Mouse (Mus musculus) monocyte, adult 5-6 weeks (primary cell): Measurements from ENCODE around the gene Trp53. TPM values are rescaled to one million over a fixed set of nuclear protein-coding genes. Genes with fewer than 3 reads are reported as not detected.
A peak's percentile ranks its signal among the peaks of the same experiment; 100 is the strongest.
"Not testable (repeated sequence)": the region's sequence is repeated elsewhere in the genome, so short reads cannot be mapped to it uniquely, and the experiment has no call there.

Experiments used
- ATAC-seq: fragments of 153-309, 156-312 bp; replicated peaks from 2 replicates; pipeline ENCODE4 v1.8.0; 2017; ENCODE audit warnings: mild to moderate bottlenecking; ENCODE audit not compliant: low TSS enrichment, insufficient number of reproducible peaks, severe bottlenecking, poor library complexity, low FRiP score
- total RNA-seq: library from RNA; stranded (forward); fragments of 200-1000, 200-491, 200-594 nt; gene quantifications from 3 replicates; pipeline ENCODE4 v1.2.3, GENCODE M21; 2017

The Trp53 gene
- total RNA-seq, 1 experiment from 2014 or later, result 11.9 TPM

DNA sequence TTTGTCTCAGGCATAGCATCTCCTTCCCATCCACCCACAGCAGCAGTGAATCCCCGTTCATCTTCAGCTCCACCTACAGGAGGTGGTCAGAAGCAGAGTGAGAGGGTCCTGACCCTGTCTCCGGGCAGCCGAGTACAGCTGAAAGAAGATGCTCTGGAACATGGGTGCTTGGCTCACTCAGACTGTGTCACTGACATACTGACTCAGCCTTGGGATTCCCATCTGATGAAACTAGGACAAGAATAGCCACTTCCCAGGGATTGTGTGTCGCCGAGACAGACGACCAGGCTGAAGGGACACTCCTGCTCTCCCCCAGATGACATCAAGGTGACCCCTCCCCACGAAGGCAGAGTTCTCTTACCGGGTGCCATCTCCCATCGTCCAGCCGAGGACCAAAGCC, 36.6 kb downstream of the Trp53 start:
- ATAC-seq, result no peak

DNA sequence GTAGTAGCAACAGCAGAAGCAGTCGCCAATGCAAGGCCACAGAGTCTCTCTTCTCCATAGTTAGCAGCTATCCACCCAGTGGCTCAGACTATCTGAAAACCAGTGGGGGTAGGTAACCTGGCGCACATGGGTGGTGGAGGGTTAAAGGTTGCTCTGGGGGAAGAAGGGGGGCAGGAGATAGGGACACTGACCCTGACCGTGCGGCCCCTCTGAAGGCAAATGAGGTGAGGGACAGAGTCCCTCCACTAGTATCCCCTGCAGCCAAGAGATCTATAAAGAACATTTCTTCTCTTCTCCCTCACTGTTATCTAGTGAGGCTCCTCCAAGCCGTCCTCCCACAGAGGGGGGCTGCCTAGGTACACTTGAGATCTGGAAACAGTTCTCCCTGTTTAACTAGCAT, 37.6 kb downstream of the Trp53 start, which contains the start of gene Shbg:
Shbg (minus strand) TSS at position 101 of the 400 bp plus-strand sequence.
- no peak for ATAC-seq

DNA sequence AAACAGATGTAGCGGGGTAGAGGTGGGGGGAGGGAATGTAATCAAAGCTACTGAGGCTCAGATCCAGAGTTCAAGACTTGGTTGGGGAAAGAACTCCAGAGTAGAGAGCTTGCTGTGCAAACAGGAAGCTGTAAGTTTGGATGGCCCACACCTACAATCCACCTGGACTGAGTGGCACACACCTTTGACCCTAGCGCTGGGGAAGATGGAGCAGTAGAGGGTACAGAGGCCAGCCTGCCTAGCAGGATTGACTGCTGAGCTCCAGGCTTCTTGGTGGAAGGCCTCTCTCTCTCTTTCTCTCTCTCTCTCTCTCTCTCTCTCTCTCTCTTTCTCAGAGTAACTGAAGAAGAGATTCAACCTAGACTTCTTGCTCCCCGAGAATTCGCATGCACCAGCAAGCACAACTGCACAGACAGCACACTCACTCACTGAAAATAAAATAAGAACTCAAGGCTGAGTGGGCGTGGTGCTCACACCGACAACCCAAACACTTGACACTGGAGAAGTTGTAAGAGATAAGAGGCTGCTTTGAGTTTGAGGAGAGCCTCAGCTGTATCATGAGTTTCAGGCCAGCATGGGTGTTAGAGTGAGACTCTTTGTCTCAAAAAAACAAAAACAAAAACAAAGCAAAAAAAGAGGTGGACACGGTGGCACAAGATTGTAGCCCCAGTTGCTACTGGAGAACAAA, 40.4 kb downstream of the Trp53 start:
- ATAC-seq, result no peak

DNA sequence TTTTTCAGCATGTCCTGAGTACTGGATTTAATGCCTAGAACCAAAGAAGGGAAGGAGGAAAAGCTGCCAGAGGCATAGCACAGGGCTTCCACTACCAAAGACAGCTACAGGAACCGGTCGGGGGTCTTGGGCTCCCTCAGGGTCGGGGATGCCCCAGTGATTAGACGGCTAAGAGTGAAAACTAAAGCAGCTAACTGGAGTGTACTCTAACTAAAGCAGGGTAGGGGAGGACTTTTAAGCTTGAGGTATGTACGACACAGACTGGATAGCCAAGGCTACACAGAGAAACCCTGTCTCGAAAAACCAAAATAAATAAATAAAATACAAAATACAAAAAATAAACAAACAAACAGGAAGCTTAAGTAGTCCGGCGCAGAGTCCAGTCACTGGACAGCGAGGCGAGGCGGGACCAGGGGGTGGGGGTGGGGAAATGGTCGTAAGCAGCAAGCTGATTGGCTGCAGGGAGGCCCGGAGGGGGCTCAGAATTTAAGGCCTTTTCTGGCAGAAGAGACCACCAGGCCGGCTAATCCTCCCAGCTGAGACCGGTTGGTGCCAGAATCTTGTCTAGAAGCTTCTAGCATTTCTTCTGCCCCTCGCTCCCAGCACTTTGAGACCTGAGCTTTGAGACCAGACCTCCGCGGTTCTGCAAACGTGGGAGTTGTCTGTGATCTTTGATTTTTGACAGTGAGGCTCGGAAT, 41.6 kb downstream of the Trp53 start, which contains the start of gene Sat2:
Sat2 (plus strand) TSS at position 454 of the 698 bp plus-strand sequence.
- ATAC-seq, result no peak

DNA sequence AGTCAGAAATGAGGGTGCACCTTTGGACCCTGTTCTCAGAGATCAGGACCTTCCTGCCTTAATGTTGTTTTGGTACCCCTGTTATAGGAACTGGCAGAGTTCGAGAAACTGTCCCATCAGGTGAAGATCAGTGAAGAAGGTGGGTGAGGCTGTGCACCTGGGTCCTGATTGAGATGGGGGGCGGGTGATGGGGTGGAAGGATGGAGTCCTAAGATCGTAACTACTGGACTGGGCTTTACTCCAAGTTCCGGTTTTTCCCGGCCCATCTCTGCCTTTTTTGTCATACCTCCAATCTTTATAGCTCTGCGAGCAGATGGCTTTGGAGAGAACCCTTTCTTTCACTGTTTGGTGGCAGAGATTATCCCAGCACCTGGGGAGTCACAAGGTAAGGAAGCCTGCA, 42.2 kb downstream of the Trp53 start:
- no peak for ATAC-seq

DNA sequence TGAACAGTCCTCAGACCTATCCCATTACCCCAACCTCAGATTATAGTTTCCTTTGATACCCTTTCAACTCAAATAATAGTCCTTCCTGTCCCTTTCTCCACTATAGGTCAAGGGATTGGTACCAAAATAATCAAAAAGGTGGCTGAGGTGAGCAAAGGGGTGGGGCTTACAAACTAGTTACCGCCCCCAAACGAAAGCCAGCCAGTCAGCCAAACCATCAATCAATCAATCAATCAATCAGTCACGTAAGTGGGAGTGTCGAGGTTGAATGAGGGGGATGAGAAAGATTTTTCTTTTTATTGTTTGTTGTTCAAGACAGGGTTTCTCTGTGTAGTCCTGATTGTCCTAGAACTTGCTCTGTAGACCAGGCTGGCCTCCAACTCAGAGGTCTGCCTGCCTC, 42.8 kb downstream of the Trp53 start:
- no peak for ATAC-seq

DNA sequence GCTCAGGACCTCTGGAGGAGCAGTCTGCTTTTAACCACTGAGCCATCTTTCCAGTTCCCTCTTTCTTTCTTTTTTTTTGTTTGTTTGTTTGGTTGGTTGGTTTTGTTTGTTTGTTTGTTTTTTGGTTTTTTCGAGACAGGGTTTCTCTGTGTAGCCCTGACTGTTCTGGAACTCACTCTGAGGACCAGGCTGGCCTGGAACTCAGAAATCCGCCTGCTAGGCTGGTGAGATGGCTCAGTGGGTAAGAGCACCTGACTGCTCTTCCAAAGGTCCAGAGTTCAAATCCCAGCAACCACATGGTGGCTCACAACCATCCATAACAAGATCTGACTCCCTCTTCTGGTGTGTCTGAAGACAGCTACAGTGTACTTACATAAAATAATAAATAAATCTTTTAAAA, 44.2 kb downstream of the Trp53 start:
- not testable (repeated sequence) for ATAC-seq

DNA sequence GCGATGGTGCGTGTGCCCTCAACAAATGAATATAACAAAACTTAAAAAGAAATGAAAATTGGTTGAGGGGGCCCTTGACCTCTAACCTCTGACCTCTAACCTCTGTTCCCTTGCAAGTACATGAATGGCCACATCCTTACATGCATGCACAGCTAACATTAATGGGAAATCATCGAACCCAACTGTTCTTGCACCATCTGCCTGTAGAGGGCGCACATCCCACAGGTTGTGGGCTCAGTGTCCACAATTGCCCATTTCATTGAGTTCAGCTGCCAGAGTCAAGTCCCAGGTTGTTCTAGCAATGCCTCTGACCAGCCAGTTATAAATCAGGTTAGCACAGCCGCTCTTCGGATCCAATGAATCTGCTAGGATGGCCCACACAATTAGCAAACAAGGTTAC, 48.1 kb downstream of the Trp53 start:
- peak; percentile 55 for ATAC-seq

DNA sequence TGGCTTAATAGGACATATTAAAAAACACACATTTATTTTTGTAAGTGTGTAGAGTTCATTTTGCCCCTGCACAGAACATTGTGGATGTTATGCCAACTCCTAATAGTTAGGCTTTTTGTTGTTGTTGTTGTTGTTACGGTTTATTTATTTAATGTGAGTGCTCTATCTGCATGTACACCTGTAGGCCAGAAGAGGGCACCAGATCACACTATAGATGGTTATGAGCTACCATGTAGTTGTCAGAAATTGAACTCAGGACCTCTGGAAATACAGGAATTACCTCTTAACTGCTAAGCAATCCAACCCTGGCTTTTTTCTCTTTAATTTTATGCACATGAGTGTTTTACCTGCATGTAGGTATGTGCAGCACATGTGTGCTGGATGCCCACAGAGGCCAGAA, 49.6 kb downstream of the Trp53 start:
- ATAC-seq, result no peak

DNA sequence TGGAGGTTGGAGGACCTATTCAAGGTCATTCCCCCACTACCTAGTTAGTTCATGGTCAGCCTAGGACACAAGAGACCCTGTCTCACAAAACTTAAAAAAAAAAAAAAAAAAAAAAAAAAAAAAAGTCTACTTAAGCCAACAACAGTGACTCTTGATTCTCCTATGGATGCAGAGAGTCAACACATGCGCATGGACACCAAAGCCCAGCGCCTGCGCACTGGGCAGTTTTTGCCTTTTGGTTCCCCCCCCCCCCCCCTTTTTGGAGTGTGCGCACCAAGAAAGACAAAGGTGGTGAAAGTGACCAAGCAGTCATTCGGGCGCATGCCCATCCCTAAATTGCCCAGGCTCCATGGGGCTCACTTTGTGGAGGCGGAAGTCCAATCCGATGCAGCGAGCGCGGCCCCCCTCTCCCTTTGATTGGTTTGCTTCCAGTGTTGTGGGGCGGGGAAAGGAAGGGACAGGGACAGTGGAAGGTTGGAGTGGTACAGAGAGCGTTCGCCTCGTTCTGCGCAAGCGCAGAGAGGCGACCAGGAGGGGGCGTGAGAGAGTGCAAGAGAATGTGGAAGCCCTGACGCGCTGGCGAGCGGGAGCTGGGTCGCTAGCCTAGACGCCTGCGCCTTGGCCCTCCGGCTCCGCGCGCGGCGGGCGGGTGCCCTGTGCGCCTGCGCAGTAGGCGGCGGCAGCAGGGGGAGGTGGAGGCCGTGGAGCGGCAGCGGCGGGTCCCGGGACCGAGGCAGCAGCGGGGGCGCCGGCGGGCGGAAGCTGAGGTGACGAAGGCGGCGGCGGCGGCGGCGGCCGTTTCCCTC, 52.3 kb downstream of the Trp53 start, which contains the start of gene Fxr2:
Fxr2 (plus strand) TSS at position 707 of the 806 bp plus-strand sequence.
- ATAC-seq, result peak; percentile 90

DNA sequence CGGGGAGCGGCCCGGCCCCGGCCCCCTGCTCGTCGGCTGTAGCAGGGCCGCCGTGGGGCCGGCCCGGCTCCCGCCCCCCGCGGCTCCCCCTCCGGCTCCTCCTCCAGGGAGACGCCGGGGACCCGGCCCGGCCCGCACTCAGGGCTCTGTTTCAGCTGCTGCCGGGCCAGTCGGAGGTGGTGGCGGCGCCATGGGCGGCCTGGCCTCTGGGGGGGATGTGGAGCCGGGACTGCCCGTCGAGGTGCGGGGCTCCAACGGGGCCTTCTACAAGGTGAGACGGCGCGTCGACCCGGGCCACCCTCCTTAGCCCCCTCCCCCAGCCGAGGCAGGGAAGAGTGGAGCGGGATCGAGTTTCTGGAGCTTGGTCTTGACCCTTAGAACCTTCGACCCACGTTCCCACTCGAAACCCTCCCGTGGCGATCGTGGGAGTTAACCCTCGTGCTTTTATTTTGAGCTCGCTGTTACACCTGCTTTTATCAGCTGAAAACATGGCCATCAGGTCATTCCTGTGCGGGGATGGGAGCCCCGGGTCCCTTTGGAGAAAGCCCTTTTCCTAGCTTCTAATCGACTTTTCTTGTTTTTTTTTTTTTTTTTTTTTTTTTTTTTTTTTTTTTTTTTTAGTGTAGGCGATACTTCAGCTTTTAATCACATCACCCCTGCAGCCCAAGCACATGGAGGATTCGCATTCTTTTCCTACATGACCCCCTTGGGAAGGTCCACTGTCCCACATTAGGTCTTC, 53.1 kb downstream of the Trp53 start:
- no peak for ATAC-seq

DNA sequence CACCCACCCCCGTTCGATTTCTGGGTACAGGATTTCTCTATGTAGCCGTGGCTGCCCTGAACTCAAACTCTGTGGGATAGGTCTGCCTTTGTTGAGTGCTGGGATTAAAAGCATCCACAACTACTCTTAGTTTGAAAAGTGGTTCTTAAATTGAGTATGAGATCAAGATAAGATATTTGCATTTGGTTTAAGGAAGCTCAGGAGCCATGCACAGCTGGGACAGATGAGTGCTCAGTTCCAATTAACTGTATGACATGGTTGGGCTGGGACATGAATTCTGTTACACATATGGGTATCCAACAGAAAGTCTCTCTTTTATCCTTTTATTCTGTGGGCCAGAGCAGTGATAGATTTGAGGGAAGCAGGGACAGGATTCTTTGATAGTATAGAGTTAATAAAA, 55.3 kb downstream of the Trp53 start:
- no peak for ATAC-seq

Other genes with a start within 250 kb of the Trp53 start
- 1.3 to 3.6 TPM (median 1.5 TPM) in 3 replicates for gene Rnf227, start 239.9 kb upstream of the Trp53 start, total RNA-seq
- 76.7 to 192 TPM (median 86.2 TPM) in 3 replicates for gene Chd3, start 211.0 kb upstream of the Trp53 start, total RNA-seq
- 51.4 to 93.3 TPM (median 54.6 TPM) in 3 replicates for gene Naa38, start 184.9 kb upstream of the Trp53 start, total RNA-seq
- gene Cyb5d1, start 184.7 kb upstream of the Trp53 start, total RNA-seq, result 19.2 to 55.3 TPM (median 20.9 TPM) in 3 replicates
- 3.1 to 3.8 TPM in 2 of 3 replicates, not detected in the other for gene Tmem88, start 182.1 kb upstream of the Trp53 start, total RNA-seq
- gene Kdm6b, start 166.7 kb upstream of the Trp53 start, total RNA-seq, result 14.3 to 27.5 TPM (median 16.8 TPM) in 3 replicates
- gene Dnah2, start 31.2 kb upstream of the Trp53 start, total RNA-seq, result 1.4 to 6.4 TPM (median 4.7 TPM) in 3 replicates
- gene Efnb3, start 20.2 kb upstream of the Trp53 start, total RNA-seq, result 0.49 to 0.96 TPM in 2 of 3 replicates, not detected in the other
- 2.8 to 9.4 TPM (median 3.8 TPM) in 3 replicates for gene Wrap53, start 104 bp upstream of the Trp53 start, total RNA-seq
- gene Atp1b2, start 25.6 kb downstream of the Trp53 start, total RNA-seq, result not detected in 3 replicates
- not detected in 3 replicates for gene Shbg, start 37.5 kb downstream of the Trp53 start, total RNA-seq
- gene Sat2, start 41.7 kb downstream of the Trp53 start, total RNA-seq, result 0.67 TPM in 1 of 3 replicates, not detected in the others
- 64.6 to 83.5 TPM (median 67.9 TPM) in 3 replicates for gene Fxr2, start 52.6 kb downstream of the Trp53 start, total RNA-seq
- 4.1 to 8.2 TPM in 2 of 3 replicates, not detected in the other for gene Sox15, start 75.0 kb downstream of the Trp53 start, total RNA-seq
- gene Mpdu1, start 82.3 kb downstream of the Trp53 start, total RNA-seq, result 32.9 to 56.3 TPM (median 49.2 TPM) in 3 replicates
- 203 to 221 TPM (median 207 TPM) in 3 replicates for gene Cd68, start 85.8 kb downstream of the Trp53 start, total RNA-seq
- 597 to 694 TPM (median 633 TPM) in 3 replicates for gene Eif4a1, start 92.1 kb downstream of the Trp53 start, total RNA-seq
- gene Senp3, start 101.7 kb downstream of the Trp53 start, total RNA-seq, result 67.5 to 144 TPM (median 118 TPM) in 3 replicates
- 40.3 to 90.5 TPM (median 78.8 TPM) in 3 replicates for gene Tnfsf13, start 105.4 kb downstream of the Trp53 start, total RNA-seq
- 2.5 to 23.1 TPM (median 10.7 TPM) in 3 replicates for gene Tnfsf12, start 115.5 kb downstream of the Trp53 start, total RNA-seq
- 23.9 to 50.5 TPM (median 24.3 TPM) in 3 replicates for gene Tnfsfm13, start 115.7 kb downstream of the Trp53 start, total RNA-seq
- gene Polr2a, start 178.3 kb downstream of the Trp53 start, total RNA-seq, result 21.5 to 120 TPM (median 48.7 TPM) in 3 replicates
- not detected in 3 replicates for gene Slc35g3, start 181.6 kb downstream of the Trp53 start, total RNA-seq
- gene Zbtb4, start 185.6 kb downstream of the Trp53 start, total RNA-seq, result 6.6 to 23.7 TPM (median 7.7 TPM) in 3 replicates
- gene Chrnb1, start 215.6 kb downstream of the Trp53 start, total RNA-seq, result 2.3 to 5.8 TPM (median 2.7 TPM) in 3 replicates
- gene Fgf11, start 221.5 kb downstream of the Trp53 start, total RNA-seq, result 0.64 TPM in 1 of 3 replicates, not detected in the others
- not detected in 3 replicates for gene Tmem102, start 225.3 kb downstream of the Trp53 start, total RNA-seq
- not detected in 3 replicates for gene Gm39566, start 234.9 kb downstream of the Trp53 start, total RNA-seq
- 0.29 TPM in 1 of 3 replicates, not detected in the others for gene Spem2, start 238.1 kb downstream of the Trp53 start, total RNA-seq
- gene Spem1, start 241.8 kb downstream of the Trp53 start, total RNA-seq, result not detected in 3 replicates